Mouse (Mus musculus) thymus, adult 18-20 months (tissue): Measurements from ENCODE around the gene Stx8.

Source experiments
- DNase-seq, 2 experiments: peaks; one replicate each; pipeline ENCODE4 v3.0.0; 2022; ENCODE audit warnings: mixed read lengths in 2 of 2

Gene Stx8

DNA sequence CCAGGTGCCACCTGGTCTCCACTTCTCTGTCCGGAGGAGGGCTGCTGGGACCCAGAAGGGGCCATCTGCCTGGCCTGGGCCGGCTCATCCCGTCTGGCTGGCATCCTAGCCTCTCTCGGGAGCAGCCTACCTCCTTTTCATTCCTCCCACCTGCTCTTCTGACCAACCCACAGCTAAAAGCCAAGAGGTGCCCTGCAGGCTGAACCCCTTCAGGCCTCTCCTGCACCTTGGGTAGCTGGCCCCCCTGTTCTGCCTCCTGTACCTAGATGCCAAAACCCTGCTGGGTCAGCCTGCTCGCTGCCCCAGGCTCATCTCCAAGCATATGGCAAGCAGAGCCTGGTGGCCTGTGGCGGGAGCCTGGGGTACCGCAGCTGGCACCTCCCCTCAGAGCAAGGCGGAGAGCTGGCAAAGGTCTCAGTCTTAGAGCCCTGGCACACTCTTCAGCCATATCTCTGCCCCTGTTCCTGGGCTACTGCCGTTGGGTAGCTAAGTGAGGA lies 267.5 kb downstream of the Stx8 start:
- no peak for DNase-seq

DNA sequence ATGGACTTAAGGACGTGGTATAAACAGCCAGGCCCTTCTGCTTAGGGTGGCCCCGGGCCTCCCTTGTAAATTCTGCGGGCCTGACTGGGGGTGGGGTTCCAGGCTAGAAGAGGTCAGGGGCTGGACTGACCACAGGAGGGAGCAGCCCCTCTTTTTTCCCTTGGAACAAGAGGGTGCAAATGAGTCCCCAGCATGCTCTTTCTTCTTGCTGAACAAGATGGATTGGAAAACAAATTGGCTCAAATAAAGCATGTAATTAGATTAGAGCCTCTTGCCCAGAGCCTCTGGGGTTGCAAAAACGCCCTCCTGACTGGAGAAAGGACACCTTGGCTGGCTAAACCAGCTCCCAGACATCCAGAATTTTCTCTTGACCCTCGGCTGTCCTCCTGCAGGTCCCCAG lies 273.8 kb downstream of the Stx8 start:
- DNase-seq: no peak

DNA sequence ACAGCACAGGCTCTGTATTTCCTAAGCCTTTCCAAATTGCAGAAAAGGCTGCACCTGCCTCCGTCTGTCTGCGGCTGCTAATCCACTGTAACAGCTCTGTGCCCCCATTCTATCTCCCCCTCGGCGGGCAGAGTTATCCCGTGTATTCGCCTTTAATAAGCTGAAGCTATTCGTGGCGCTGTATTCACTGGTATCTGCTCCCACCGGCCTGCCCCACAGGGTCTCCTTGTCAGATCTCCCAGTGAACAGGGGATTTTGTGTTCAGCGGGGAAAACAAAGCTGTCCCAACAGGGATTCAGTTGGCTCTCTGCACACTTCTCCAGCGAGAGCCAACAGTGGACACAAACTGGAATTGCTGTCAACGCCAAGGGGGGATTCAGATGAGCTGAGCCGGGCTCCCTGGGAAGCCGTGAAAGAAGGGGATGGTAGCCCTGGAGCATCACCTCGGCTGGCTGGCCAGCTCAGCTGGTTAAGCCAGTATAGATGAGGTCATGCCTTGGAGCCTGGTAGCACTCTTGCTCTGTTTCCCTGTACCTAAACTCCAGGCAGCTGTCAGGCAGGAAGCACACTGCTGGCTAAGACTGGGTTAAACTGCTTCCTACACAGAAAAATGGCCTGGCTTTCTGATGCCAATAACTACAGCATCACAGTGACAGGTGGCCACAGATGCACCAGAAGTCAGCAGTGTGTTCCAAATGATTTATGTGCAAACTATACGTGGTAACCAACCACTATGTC lies 278.4 kb downstream of the Stx8 start:
- no peak for DNase-seq

DNA sequence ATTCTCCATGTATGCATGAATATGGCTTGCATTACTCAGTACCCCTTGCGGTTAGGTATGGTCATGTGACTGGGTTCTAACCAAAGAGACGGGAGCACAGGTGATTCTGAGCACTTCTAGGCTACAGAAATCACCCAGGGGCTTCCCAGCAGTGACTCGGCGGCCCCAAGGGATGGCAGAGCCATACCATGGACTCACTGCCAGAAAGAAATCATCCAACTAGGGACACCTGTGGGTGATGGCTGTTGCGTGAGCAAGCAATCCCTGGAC lies 278.9 kb downstream of the Stx8 start:
- no peak for DNase-seq

DNA sequence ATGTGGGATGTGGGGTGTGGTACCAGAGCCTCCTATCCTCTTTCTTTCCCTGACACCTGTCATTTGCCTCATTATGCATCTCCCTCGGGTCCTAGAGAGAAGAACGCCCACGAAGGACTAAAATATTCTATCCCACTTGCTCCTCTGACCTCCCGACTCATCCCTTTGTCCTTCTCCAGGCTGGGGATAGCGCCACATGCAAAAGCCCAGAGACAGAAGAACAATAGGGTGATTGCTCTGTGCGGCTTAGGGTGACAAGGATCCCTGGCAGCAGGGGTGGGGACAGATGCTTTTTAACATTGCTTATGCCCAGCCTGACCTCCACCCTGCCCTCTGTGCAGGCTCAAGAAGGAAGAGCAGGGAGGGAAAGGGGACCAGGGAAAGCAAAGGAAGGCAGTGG lies 281.9 kb downstream of the Stx8 start:
- no peak for DNase-seq

DNA sequence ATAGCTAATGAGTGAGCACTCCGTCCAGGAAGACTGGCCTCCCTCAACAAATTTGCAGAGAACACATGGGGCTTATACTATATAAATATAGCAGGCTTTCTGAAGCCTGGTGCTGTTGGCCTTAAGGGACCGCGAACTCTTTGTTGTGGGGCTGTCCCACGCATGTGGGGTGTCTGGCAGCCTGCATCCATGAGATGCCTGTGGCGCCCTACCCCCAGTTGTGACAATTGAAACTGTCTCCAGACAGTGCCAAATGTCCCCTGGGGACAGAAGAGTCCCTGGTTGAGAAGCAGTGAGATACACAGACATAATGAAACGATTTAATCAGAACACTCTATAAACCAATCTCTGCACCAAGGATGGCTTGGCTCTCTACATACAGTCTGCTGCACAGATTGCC lies 284.1 kb downstream of the Stx8 start:
- DNase-seq: no peak

DNA sequence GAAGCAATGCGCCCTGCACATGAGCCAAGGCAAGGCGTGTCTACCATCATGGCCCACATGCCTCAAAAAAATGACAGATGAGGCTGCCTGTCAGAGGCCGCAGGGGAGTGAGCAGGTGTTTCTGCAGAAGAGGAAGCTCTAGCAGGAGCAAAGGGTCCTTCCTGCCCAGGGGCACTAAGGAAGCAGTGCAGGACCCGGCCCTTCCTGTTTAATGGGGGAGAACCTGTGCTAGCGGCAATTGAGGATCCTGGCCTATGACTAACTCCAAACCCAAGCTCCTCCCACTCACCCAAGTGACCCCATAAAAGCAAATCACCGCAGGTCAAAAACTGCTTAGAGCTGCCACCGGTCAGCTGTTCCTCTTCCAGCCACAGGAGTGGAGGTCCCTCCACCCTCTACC lies 287.5 kb downstream of the Stx8 start:
- DNase-seq: peak; percentile 24 to 39
